ENCODE assay signal across 15 mouse cellular contexts in the genomic region with DNA sequence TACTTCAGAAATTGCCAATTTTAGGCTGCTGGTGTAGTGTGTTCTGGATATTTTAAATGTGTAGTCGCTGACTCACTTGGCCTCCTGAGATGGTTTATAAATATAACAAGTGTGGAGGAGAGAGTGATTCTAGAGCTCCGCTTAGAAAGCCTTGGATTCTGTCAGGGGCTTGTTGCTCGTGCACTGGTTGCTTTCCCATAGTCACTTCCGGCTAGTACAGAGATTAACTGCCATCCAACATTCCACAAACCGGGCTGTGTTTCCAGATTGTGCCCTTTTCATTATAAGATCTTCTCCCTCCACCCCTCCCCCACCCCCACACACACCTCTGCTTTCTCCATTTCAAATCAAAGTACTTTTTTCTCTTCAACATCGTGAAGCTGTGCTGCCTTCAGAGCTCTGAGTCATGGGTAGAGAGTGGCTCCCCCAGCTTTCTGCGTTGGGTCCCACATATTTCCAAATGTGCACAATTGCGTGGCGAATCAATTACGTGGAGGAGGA.
DNase-seq lines count a peak whose midpoint lies in the region; ATAC-seq and TF ChIP-seq lines count a peak whose summit lies in the region.
"Had no signal": no experiment of that assay in that cellular context is flagged by ENCODE, and none has a peak within 500 bp of the region (broad histone marks: within the 10 kb centered on the region; RNA-seq: fewer than 3 reads in every experiment).

No protein-coding gene starts in this region.

- H3K9ac ChIP-seq in embryonic facial prominence, embryonic 14.5 days (ENCODE audit: low read depth, low read length), result no peak overlapping the region
- H3K9ac ChIP-seq: heart, embryonic 13.5 days; kidney, embryonic 15.5 days; lung, embryonic 15.5 days had no signal

- no peak for ATAC-seq in embryonic facial prominence, embryonic 14.5 days (ENCODE audit: low read depth)

- WGBS in embryonic facial prominence, embryonic 14.5 days, result 63% methylated on average over 10 of the region's 10 CpGs
- WGBS in embryonic facial prominence, embryonic 10.5 days, result 71% methylated on average over 10 of the region's 10 CpGs

- no peak for TF ChIP-seq CTCF in left cerebral cortex, adult 2 months (IDR thresholded peaks at IDR 0.05)

- no peak overlapping the region for H3K4me3 ChIP-seq in embryonic facial prominence, embryonic 14.5 days (ENCODE audit: low read depth, low read length)
- H3K4me3 ChIP-seq in embryonic facial prominence, embryonic 10.5 days, result no peak overlapping the region
- no peak overlapping the region for H3K4me3 ChIP-seq in left cerebral cortex, adult 2 months
- H3K4me3 ChIP-seq: gastrocnemius, adult 2 months; heart, embryonic 13.5 days; kidney, embryonic 15.5 days; lung, embryonic 15.5 days had no signal

- DNase-seq in embryonic facial prominence, embryonic 14.5 days (ENCODE audit: low spot score), result peak; percentile 1
- no peak for DNase-seq in embryonic facial prominence, embryonic 10.5 days (ENCODE audit: low spot score)
- peak; percentile 77 for DNase-seq in right cerebral cortex, adult 18-20 months
- no peak for DNase-seq in right cerebral cortex, postnatal 14 days
- DNase-seq in left cerebral cortex, adult 2 months (ENCODE audit: extremely low spot score in 1 of 2, low spot score in 2 of 2), result peak; percentile 42 to 49
- peak; percentile 92 for DNase-seq in telencephalon, adult 2 months (ENCODE audit: low read depth, low spot score)
- DNase-seq in adrenal gland, postnatal 25 days, result no peak
- DNase-seq in gastrocnemius, adult 8-10 months (ENCODE audit: low spot score in 2 of 2), result no peak
- DNase-seq: cerebellum, postnatal 36 days; gastrocnemius, adult 2 months; retina, postnatal 1 day had no signal

- no peaks in the 10 kb centered on the region for H3K27me3 ChIP-seq in embryonic facial prominence, embryonic 14.5 days (replicated peaks; ENCODE audit: control insufficient read depth, insufficient read depth, low read length)
- H3K27me3 ChIP-seq in embryonic facial prominence, embryonic 10.5 days (replicated peaks; ENCODE audit: low read depth, poor library complexity, severe bottlenecking), result no peaks in the 10 kb centered on the region
- H3K27me3 ChIP-seq: kidney, embryonic 15.5 days; lung, embryonic 15.5 days had no signal

- no peak overlapping the region for H3K4me2 ChIP-seq in embryonic facial prominence, embryonic 14.5 days (ENCODE audit: low read depth, low read length)
- H3K4me2 ChIP-seq: heart, embryonic 13.5 days; kidney, embryonic 15.5 days; lung, embryonic 15.5 days had no signal

- intact Hi-C loops in left cerebral cortex, adult 2 months (cut with DNase I), result loop anchor here (5.0 kb wide), 3 partner anchors 52 to 108 kb away; no protein-coding TSS in a partner anchor

- H3K9me3 ChIP-seq in embryonic facial prominence, embryonic 14.5 days (ENCODE audit: control insufficient read depth, low read length), result no peaks in the 10 kb centered on the region
- H3K9me3 ChIP-seq in embryonic facial prominence, embryonic 10.5 days, result no peaks in the 10 kb centered on the region
- H3K9me3 ChIP-seq: G1E; heart, embryonic 13.5 days; kidney, embryonic 15.5 days; lung, embryonic 15.5 days had no signal

- no peak overlapping the region for H3K27ac ChIP-seq in embryonic facial prominence, embryonic 14.5 days (replicated peaks; ENCODE audit: low read depth, low read length)
- no peak overlapping the region for H3K27ac ChIP-seq in embryonic facial prominence, embryonic 10.5 days (replicated peaks)
- H3K27ac ChIP-seq in left cerebral cortex, adult 2 months, result peak overlapping the region; percentile 79
- H3K27ac ChIP-seq: gastrocnemius, adult 2 months; heart, embryonic 13.5 days; kidney, embryonic 15.5 days; lung, embryonic 15.5 days had no signal

- H3K4me1 ChIP-seq in embryonic facial prominence, embryonic 14.5 days (ENCODE audit: control insufficient read depth, insufficient read depth, low read length), result no peaks in the 10 kb centered on the region
- no peaks in the 10 kb centered on the region for H3K4me1 ChIP-seq in embryonic facial prominence, embryonic 10.5 days
- H3K4me1 ChIP-seq: heart, embryonic 13.5 days; lung, embryonic 15.5 days had no signal

- no peaks in the 10 kb centered on the region for H3K36me3 ChIP-seq in embryonic facial prominence, embryonic 14.5 days (ENCODE audit: control insufficient read depth, insufficient read depth, low read length)
- H3K36me3 ChIP-seq in embryonic facial prominence, embryonic 10.5 days (replicated peaks), result no peaks in the 10 kb centered on the region
- H3K36me3 ChIP-seq: G1E; heart, embryonic 13.5 days; kidney, embryonic 15.5 days; lung, embryonic 15.5 days had no signal

Comparison
In these comparisons a context has a peak if more than half of its experiments do, and no peak if none do; other contexts are left out.
1. DNase-seq: peak in embryonic facial prominence, embryonic 14.5 days (single experiment), right cerebral cortex, adult 18-20 months (single experiment), left cerebral cortex, adult 2 months (2 of 2) and telencephalon, adult 2 months (single experiment); none in embryonic facial prominence, embryonic 10.5 days (single experiment), right cerebral cortex, postnatal 14 days (single experiment), adrenal gland, postnatal 25 days (single experiment) and gastrocnemius, adult 8-10 months (0 of 2).